Mouse (Mus musculus) urinary bladder, postnatal 0 days (tissue): ENCODE measurements around the gene Ptprj. TPM values are rescaled to one million over a fixed set of nuclear protein-coding genes. Genes with fewer than 3 reads are reported as not detected.

Source experiments
- polyA plus RNA-seq: library from polyadenylated mRNA; unstranded; fragments of >200 nt; fragmentation: Nextera tagmentation; extraction: Ambion mirVana; gene quantifications from 2 replicates; pipeline ENCODE4 v1.2.1, GENCODE M21; 2015

The Ptprj gene
- polyA plus RNA-seq, result 1.8 and 1.9 TPM in 2 replicates

DNA sequence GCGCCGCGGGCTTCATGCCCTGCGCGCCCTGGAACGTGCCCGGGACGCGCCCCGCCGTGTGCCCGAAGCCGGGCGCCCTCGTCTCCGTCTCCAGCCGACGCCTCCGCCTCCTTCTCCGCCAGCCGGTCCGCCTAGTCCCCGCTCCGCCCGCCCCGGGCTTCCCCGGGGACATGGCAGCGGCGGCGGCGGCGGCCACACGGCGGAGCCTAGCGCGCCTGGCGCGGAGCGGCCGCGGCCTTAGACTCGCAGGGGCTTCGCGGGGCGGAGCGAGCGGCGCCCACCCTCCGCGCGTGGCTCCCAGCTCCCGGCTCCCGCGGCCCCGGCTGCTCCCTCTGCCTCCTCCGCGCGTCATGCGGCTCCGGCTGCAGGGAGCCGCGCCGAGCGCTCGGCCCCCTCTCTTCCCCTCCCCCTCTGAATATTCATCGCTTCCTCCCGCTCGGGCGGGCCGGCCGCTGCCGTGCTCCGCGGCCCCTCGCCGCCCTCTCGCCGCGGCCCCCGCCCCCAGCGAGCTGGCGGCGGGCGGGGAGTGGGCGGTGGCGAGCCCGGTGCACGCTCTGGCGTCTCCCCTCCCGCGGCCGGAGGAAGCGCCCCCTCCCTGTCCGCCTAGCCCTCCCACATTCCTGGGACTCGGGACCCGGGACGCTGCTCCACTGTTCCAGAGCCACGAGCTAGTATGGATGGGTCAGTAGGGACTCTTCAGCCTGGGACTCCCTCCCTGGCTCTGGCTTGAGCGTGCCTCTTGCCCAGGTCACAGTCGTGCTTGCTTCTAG, at the start of gene Ptprj:
Gene Ptprj, minus strand, starts transcription at position 412 of the 770 bp plus-strand sequence.

DNA sequence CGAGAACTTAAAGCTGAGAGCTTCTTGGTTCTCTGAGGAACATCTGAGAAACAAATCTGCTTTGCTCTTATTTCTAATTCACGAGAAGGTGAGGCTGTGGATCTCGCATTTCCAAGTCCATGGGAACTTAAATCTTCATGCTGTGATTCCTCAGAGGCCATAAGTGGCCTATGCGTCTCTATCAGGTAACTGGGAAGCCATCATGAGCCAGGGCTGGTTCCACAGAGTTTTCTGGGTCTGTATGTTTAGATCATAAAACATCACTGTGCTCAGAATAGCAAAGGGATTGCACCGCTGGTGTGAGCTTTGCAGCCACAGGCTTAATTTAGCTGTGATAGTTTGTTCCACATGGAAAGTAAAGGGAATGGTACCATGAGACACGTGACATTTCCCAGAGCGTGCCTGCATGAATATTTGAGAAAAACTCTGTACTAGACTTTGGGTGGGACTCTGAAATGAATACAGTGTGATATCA, 181.8 kb downstream of the Ptprj start, which contains the start of gene Olfr1274-ps:
Gene Olfr1274-ps, plus strand, starts transcription at position 51 of the 475 bp plus-strand sequence.

Other genes with a start within 250 kb of the Ptprj start
- not detected in 2 replicates for gene Olfr1274-ps, start 182.0 kb downstream of the Ptprj start, polyA plus RNA-seq
- gene Nup160, start 96.6 kb upstream of the Ptprj start, polyA plus RNA-seq, result 12.5 and 14.4 TPM in 2 replicates
- 29.6 and 33.0 TPM in 2 replicates for gene Fnbp4, start 164.7 kb upstream of the Ptprj start, polyA plus RNA-seq
- gene Agbl2, start 202.1 kb upstream of the Ptprj start, polyA plus RNA-seq, result 0.83 and 1.0 TPM in 2 replicates